Mouse (Mus musculus) layer of hippocampus, postnatal 25 days (tissue): ENCODE measurements around the gene Plxna4. TPM values are rescaled to one million over a fixed set of nuclear protein-coding genes. Genes with fewer than 3 reads are reported as not detected.
"Not testable (repeated sequence)": the region's sequence is repeated elsewhere in the genome, so short reads cannot be mapped to it uniquely, and the experiment has no call there.

Experiments
- DNase-seq, 2 experiments: peaks; one replicate each; pipeline ENCODE4 v3.0.0; 2022; ENCODE audit warnings: mixed read lengths in 2 of 2, low spot score in 1 of 2; ENCODE audit errors: extremely low spot score in 1 of 2
- total RNA-seq, 2 experiments: library from RNA; stranded (reverse); gene quantifications; 2 replicates each; pipeline ENCODE4 v1.2.3; 2021

Gene Plxna4
- total RNA-seq, 2 experiments from 2014 or later: 114 to 132 TPM

DNA sequence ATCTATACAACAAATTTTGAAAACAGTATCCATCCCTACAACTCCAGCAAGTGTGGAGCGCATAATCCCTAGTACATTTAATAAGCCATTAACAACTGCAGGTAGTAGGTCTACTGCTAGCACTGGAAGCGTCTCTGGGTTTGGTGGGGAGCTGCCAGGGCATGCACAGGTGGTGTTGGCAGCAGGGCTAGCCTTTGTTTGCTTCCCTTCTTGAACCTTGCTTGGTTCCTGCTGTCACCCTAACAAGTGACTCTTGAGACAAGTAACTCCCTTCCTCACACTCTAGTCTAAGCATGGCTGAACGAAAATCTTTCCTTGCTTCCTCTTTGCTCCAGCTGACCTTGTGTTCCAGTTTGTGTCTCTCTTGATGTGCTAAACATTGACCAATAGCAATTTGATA is 44.0 kb downstream of the Plxna4 start:
- no peak for DNase-seq

DNA sequence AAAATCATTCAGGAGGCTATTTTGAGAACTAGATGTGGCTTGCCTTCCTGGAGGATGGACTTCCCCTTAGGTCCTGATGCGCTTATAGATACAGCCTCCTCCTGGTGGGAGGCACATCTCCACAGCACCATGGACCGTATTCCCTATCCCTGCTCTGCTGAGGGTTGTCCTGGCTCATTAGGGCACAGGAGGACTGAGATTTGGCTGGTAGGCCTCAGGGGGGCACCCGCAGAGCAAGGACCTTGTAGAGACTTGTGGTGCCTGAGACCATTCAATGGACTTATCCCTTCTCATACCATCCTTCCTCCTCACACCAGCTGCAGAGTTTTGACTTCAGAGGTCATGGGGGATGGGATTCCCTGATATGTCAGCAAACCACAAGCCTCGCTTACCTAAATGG is 47.8 kb downstream of the Plxna4 start:
- no peak for DNase-seq

DNA sequence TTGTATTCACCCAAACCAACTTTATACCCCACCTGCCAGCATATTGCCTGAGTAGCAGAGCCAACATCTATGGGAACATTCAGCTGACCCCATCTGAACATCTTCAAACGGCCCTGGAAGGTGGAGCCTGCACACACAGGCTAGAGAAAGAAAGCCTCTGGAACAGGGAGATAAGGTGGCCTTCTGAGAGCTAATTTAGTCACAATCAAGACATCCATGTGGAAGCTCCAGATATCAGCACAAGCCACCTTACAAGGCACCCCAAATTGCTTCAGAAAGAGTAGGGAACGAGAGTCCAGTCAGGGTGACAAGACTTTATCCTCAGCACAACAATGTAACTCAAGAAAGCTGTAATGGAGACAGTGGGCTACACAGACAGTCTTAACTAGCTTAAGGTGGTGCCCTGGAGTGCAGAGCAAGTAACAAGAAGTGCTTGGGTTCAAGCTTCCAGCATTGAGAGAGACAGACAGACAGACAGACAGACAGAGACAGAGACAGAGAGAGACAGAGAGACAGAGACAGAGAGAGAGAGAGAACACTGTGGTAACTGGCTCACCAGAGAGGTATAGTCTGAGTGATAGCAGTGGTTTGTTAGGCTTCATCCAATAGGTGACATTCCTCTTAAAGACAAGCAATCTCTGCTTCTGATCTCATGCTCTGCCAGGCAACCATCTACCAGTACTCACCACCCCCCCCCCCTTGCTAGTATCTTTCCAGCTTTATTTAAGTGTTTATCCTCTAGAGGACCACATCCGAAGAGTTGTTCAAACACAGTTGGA is 53.8 kb downstream of the Plxna4 start:
- no peak for DNase-seq

DNA sequence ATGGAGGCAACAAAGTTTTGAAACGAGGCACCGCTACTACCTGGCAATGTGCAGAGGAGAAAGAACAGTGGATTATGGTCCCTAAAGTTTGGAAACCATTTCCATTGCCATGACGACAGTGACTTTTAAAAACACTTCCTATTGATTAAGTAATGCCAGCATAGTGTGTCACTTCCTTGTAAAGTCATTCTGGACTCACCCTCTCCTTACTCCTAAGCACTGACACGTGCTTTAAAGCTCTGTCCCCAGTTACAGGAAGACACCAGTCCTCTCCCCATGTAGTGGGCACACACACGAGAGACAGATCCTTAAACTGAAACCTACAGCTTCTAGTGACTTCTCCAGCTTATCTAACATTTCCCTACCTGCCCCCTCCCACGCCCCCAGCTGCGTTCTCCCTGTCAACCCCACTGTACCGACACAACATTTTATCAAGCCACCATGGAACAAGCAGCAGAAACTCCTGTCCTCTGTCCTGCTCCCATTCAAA is 59.9 kb downstream of the Plxna4 start:
- no peak for DNase-seq

DNA sequence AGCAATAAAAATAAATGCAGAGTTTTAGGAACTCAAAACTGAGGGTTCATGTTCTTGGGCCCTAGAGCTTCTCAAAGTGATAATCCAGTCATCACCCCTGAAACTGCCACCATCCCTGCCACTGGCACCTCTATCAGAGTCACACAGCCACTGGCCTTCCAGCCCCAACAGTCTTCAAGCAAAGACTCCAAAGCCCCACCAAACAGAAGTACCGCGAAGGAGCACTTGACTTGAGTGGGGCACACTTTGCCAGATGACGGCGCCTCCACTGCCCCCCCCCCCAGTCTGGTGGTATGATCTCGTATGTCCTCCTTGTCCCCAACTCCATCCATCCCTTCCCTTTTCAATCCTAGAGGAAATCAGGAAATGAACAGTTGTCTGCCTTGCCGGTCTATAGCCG is 60.5 kb downstream of the Plxna4 start:
- DNase-seq: no peak

DNA sequence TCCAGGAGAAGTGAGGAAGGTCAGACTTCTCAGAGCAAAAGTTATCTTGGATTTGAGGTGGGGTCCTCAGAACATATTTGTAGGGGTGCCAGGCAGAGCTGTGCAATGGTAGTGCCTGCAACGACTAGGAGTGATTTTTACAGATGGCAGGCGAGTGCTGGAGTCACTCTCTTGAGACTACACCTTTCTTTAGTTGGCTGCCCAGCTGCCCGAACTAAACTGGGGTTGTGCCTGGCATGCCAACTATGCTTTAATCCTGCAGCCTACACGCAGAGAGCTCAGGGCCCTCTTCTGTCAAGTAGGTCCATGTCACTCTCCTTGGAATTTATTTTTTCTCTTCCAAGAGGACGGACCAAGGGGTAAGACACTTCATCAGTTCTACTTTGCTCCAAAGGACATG is 61.2 kb downstream of the Plxna4 start:
- DNase-seq: no peak

DNA sequence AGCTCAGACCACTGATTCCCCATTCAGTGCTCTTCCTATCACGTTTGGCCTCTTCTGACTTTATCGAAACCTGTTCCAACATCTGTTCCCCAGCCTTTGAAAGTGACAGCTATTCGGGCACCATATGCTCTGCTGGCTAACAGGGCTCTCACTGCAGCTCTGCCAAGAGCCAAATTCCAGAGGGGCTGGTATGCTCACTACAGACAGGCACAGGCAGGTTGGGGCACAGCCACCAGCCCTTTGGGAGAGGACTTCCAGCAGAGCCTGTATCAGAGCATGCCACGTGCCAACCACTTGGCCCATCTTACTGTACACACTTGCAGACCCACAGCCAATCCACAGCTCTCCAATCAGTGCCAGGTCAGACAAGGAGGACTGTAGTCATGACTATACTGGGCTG is 67.9 kb downstream of the Plxna4 start:
- DNase-seq: no peak

DNA sequence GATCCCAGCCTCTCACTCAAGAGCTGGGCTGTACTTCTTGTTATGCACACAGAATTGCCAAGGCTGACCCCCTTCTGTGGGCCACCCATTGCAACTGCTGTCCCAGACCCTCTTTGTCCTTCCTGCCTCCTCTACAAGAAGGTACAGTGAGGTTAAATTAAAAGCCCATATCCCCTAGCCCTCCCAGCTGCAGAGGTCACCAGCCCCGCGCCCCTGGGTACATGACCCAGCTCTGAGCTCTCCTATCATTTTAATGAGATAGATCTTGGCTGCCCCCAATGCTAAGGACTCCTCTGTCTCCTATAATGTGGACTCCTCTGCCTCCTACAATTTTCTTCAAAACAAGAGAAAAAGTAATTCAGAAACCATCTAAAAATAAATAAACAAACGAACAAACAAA is 69.4 kb downstream of the Plxna4 start:
- DNase-seq: no peak

DNA sequence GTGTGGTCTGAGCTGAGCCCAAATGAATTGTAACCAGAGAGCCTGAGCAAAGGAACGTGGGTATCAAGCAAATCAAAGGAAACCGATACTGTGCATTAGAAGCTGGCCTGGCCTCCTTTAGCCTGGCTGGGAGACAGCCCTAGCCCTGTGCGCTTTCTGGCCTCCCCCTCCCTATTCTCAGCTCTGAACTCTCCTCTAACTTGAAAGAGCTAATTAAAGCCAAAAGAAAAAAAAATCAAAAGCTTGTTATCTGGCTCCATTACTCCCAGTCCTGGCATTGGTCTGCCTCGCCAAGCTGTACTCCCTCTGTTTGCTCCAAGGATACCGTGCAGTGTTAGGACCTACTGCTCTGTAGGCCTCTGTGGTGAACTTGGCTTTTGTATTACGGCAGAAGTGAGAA is 73.9 kb downstream of the Plxna4 start:
- DNase-seq: no peak

DNA sequence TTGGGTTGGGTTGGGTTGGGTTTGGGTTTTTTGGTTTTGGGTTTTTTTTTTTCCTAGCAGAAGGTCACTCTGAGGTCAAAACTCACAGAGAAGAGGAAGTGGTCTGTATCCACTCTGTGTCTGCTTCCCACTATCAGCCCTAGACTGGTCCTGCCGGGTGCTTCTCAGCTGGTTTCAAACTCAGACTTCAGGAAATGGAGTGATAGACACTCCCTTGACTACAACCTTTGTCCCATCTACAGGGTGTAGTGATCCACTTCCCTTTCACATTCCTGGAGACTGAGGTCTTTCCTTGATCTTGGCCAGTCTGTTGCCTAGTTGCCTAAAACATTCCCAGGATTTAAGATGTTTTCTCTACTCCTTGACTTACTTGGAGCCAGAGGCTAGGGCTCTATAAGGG is 76.0 kb downstream of the Plxna4 start:
- DNase-seq: no peak

DNA sequence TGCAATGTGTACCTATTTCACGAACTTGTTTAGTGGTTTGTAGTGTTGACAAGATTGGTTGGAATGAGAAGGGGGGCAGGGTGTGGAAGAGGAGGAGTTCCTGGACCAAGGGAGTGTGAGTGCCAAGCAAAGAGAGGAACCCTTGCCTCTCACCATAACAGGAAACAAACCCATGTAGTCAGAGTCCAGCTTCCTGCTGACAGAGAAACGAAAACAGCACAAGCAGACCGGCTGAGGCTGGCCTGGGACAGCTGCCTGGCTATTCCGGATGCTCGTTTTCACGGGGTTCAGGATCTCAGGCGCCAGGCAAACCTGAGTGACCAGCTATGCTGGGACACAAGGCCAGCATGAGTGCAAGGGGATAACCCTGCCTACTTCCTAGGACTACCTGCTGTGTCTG is 77.1 kb downstream of the Plxna4 start:
- DNase-seq: no peak

DNA sequence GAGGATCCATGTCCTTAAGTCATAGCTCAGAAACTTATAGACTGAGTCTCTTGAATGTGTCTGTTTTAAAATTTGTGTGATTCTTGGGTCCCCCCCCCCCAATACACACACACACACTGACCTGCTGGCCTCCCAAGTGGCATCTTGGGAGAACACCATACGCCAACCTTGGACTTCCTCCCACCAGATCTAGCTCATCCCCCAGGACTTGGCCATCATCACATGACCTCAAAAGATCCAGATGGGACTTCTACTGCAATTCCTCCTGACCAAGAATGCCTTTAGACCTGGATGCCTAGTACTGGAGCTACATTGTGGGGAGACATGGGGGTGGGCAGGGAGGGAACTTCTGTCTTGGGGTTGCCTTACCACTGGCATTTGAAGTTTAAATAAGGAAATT is 77.5 kb downstream of the Plxna4 start:
- DNase-seq: no peak

DNA sequence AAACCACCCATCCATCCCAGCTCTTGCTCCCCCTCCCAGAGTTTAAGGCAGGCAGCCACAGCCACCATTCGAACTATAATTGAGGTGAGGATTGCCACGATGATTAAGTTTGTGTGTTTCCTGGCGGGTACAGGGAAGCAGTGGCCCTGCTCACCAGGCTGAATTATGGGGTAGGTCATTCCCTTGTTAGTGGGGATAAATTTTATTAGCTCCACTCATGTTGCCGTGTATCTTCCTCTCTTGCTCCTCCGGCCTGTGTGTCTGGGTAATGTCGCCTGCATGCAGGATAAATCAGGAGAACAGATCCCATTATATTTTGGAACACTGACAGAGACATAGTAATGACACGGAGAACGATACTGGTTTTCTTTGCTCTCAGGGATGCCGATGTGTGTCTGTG is 78.9 kb downstream of the Plxna4 start:
- DNase-seq: no peak

DNA sequence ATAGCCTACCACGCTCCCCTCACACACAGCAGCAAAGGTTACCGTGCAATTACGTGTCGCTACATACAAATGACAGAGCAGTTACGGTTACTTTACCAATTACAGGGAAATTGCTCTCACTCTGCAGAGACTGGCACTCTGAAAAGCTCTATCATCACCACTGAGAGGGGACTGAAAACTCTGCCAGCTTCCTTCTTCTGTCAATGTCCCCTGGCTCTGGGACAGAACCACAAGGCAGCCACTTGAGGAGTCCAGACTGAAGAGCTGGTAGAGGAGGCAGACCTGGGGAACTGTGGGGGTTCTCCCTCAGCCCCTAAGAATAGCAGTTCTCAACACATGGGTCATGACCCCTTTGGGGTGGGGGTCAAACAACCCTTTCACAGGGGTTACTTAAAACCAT is 83.0 kb downstream of the Plxna4 start:
- no peak for DNase-seq

DNA sequence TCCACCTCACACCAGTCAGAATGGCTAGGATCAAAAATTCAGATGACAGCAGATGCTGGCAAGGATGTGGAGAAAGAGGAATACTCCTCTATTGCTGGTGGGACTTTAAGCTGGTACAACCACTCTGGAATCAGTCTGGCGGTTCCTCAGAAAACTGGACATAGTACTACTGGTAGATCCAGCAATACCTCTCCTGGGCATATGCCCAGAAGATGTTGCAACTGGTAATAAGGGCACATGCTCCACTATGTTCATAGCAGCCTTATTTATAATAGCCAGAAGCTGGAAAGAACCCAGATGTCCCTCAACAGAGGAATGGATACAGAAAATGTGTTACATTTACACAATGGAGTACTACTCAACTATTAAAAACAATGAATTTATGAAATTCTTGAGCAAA is 86.8 kb downstream of the Plxna4 start:
- not testable (repeated sequence) for DNase-seq

DNA sequence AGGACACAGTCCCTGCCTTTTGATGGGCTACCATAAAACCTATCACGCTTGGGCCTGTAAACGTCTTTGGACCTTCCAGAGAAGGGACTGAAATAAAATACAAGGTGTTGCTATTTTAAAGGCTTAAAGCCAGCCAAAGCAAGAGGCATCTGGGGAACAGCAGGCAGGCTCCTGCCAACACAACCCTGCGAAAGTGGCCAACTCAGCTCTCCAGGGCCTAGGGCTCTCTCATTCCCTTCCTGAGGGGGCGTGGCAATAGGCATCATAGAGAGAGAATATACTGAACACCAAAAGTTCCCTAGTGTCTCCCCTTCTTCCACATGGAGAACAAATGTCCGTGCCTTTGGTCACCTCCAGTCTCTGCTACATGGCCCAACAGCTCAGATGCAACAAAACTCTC is 89.9 kb downstream of the Plxna4 start:
- no peak for DNase-seq

DNA sequence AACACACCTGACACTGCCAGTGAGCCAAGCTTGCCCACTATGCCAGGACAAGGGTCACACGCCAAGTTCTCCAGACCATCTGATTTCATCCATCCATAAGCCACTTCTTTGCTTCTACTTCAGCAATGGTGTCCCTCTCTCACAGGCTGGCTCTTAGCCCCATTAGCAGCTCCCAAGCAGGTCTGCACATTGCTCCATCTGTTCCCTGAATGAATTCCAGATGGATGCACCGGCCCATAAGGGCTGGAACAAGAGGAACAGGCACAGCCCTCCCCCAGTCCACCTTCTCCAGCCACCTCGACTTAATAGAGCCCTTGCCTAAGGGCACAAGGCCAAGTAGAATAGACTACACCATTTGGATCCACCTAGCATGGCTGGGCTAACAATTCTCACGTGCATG is 91.9 kb downstream of the Plxna4 start:
- no peak for DNase-seq

DNA sequence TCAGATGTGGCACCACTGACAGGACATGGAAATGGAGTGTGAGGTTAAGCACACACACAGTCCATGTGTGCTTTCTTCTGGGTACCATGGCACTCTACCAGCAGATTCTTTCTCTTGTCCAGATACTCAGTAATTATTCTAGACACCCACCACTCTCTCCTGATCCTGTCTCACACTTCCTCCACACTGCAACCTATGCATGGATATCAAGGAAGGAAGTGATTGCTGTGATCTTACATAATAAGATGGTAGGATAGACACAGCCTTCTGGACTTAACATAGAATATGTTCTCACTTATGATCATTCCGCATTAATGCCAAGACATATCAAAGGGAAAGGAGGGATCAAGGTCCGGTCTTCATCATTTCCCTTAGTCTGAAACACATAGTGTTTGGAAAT is 92.5 kb downstream of the Plxna4 start:
- DNase-seq: no peak

DNA sequence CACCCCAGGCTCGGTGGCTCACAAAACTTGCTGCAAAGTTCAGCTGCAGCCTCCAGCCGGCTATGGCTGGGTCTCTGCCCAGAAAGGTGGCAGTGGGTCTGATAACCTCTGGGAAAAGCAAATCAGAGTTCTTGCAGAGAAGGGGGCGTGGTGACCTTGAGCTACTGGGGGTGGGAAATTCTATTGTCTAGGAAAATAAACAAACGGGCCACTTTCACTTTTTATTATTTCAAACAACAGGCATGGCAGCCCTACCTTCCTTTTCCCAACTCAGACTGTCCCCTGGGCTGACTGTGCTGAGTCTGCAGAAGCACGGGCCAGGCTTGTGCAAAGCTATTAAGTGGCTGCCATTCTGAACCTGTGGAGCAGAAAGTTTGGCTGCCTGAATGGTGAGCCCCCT is 94.4 kb downstream of the Plxna4 start:
- DNase-seq: no peak

DNA sequence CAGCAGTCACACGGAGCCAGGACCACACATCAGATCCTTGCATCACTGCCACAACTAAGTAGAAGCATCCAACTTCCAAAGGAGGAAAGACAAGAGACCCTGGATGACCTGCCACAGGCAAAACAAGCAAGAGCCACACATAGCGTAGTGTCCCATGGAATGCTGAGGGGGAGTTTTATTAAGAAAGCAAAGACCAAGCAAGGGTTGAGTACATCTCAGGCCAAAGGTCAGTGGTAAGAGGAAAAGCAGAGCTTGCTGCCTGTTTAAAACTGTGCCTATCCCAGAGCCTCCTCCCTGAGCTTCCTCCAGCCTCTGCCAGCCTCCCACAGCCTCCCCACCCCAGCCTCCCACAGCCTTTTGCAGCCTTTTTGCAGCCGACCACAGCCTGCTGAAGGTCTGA is 100.9 kb downstream of the Plxna4 start:
- DNase-seq: no peak

DNA sequence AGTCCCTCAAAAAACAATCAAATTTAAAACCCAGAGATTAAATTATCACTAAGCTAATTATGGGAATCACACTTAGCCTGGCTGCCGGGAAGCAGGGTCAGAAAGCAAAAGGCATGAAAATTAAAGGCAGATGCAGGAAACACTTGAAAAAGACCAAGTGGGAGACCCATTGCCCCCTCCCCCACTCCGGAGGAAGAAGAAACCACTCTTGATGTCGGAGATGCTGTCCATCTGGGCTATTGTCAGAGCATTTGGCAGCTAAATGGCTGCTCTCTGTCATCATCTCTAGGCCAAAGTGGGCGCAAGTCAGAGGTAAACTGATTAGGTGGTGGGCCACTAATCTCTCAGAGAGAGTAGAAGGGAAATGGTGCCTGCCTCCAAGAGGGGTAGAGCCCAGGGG is 105.5 kb downstream of the Plxna4 start:
- DNase-seq: no peak

DNA sequence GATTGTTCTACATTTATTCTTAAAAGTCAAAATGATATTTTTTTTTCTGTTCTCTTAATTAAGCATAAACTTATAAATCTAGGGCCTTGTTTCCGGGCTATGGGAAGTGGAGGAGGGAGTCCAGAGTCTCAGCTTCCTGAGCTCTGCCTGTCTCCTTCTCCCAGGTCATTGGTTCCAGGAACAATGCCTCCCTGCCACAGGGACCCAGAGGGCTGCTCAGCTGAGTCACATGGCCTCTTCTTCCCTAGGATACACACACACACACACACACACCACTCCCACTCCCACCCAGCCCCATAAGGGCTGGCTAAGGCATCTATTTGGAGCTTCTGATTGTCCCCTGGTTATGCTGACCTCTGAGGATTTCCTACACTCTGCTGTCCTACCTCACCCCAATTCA is 107.3 kb downstream of the Plxna4 start:
- DNase-seq: no peak

DNA sequence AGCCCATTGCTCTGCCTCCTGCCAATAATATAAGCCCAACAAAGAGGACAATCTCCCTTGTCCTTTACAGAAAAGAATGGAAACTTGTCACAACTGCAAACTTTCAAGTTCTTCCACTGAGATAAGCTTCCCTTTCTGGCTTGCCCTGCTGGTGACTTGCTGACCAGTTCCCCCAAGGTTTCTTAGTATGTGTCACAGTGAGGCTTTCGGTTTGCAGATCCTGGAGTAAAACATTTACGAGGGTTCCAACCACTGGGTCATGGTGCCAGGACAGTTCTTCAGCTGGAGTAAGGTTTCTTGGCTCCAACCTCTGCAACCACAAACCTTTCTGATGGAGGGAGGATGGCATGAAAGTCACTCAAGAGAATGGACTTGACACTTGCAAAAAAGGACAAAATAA is 108.2 kb downstream of the Plxna4 start:
- DNase-seq: no peak
